Mouse (Mus musculus) CH12.LX (cell line): ENCODE measurements around the gene Zdhhc8. TPM values are rescaled to one million over a fixed set of nuclear protein-coding genes. Genes with fewer than 3 reads are reported as not detected.

Source experiments
- DNase-seq: peaks from one replicate; pipeline ENCODE4 v3.0.0-alpha.2; 2013; ENCODE audit errors: extremely low read depth
- H3K27ac ChIP-seq: 2 replicates; pipeline ENCODE4 v1.5.1; 2012; ENCODE audit warnings: low read depth, mild to moderate bottlenecking, control low read depth, moderate library complexity; ENCODE audit not compliant: insufficient read depth
- H3K27me3 ChIP-seq: replicated peaks from 2 replicates; pipeline ENCODE3; 2012; ENCODE audit warnings: inconsistent platforms
- H3K36me3 ChIP-seq, 2 experiments: replicated peaks in 1 of 2; 2 replicates each; pipeline versions ENCODE3 to v1.6.1; 2012; ENCODE audit warnings: inconsistent platforms in 1 of 2, low read length in 1 of 2, mild to moderate bottlenecking in 1 of 2, mixed read lengths in 1 of 2, moderate library complexity in 1 of 2; ENCODE audit not compliant: control insufficient read depth in 1 of 2, insufficient read depth in 1 of 2
- H3K4me1 ChIP-seq, 2 experiments: 2 replicates each; pipeline ENCODE4 v1.6.1; 2012; ENCODE audit warnings: inconsistent platforms in 1 of 2, moderate library complexity in 1 of 2; ENCODE audit not compliant: insufficient read depth in 2 of 2, control insufficient read depth in 1 of 2
- H3K4me2 ChIP-seq: 2 replicates; pipeline ENCODE4 v1.6.1; 2012; ENCODE audit warnings: low read depth, mild to moderate bottlenecking, control low read depth; ENCODE audit not compliant: poor library complexity, insufficient read depth, severe bottlenecking
- H3K4me3 ChIP-seq, 3 experiments: fragments of 150-350 bp in 1 of 3; sonication (generic) in 1 of 3; replicated peaks in 1 of 3; 2 replicates each; pipeline versions ENCODE3 to v1.5.1; 2011 to 2012; ENCODE audit warnings: low read depth in 2 of 3, low read length in 2 of 3, mild to moderate bottlenecking in 2 of 3, moderate library complexity in 2 of 3, control low read depth in 1 of 3, improper control_type of control experiment in 1 of 3, inconsistent platforms in 1 of 3, mixed read lengths in 1 of 3; ENCODE audit not compliant: poor library complexity in 1 of 3
- H3K79me2 ChIP-seq: replicated peaks from 2 replicates; pipeline ENCODE4 v1.6.1; 2012; ENCODE audit warnings: mild to moderate bottlenecking, moderate library complexity; ENCODE audit not compliant: control insufficient read depth, poor library complexity, insufficient read depth, severe bottlenecking; ENCODE audit errors: extremely low read depth
- H3K9ac ChIP-seq: 2 replicates; pipeline ENCODE4 v1.6.1; 2012; ENCODE audit warnings: low read depth, mild to moderate bottlenecking, control low read depth, moderate library complexity; ENCODE audit not compliant: insufficient read depth
- H3K9me3 ChIP-seq: replicated peaks from 2 replicates; pipeline ENCODE3; 2012; ENCODE audit warnings: low read length, inconsistent platforms, mixed read lengths
- BHLHE40 ChIP-seq: IDR thresholded peaks from 2 replicates; pipeline ENCODE4 v1.6.1; 2011; ENCODE audit warnings: mild to moderate bottlenecking, low read depth, low read length, improper control_type of control experiment
- CHD1 ChIP-seq: IDR thresholded peaks from 2 replicates; pipeline ENCODE4 v1.6.1; 2012; ENCODE audit warnings: low read depth, low read length, improper control_type of control experiment, inconsistent platforms
- CHD2 ChIP-seq: IDR thresholded peaks from 2 replicates; pipeline ENCODE4 v1.6.1; 2011; ENCODE audit warnings: low read length, improper control_type of control experiment
- CTCF ChIP-seq, 2 experiments: IDR thresholded peaks in 1 of 2; conservative IDR thresholded peaks in 1 of 2; 2 replicates each; pipeline ENCODE4 v1.5.1; 2011 to 2012; ENCODE audit warnings: low read depth in 2 of 2, low read length in 2 of 2, improper control_type of control experiment in 1 of 2, inconsistent platforms in 1 of 2, mild to moderate bottlenecking in 1 of 2, moderate library complexity in 1 of 2
- E2F4 ChIP-seq: IDR thresholded peaks from 2 replicates; pipeline ENCODE4 v1.6.1; 2011; ENCODE audit warnings: low read depth, low read length, improper control_type of control experiment; ENCODE audit not compliant: insufficient replicate concordance
- ELF1 ChIP-seq: IDR thresholded peaks from 2 replicates; pipeline ENCODE4 v1.6.1; 2014; ENCODE audit warnings: low read depth, mild to moderate bottlenecking, inconsistent platforms, low read length, improper control_type of control experiment
- ETS1 ChIP-seq: conservative IDR thresholded peaks from 2 replicates; pipeline ENCODE4 v1.6.1; 2012; ENCODE audit warnings: low read depth, mild to moderate bottlenecking, inconsistent platforms, low read length, improper control_type of control experiment, moderate library complexity
- GABPA ChIP-seq: IDR thresholded peaks from 2 replicates; pipeline ENCODE4 v1.6.1; 2012; ENCODE audit warnings: low read depth, low read length, improper control_type of control experiment, inconsistent platforms; ENCODE audit not compliant: insufficient replicate concordance
- JUND ChIP-seq: conservative IDR thresholded peaks from 2 replicates; pipeline ENCODE4 v1.6.1; 2011; ENCODE audit warnings: low read depth, low read length, improper control_type of control experiment
- MAX ChIP-seq: IDR thresholded peaks from 2 replicates; pipeline ENCODE4 v1.6.1; 2011; ENCODE audit warnings: low read length, improper control_type of control experiment
- MAZ ChIP-seq: IDR thresholded peaks from 2 replicates; pipeline ENCODE4 v1.6.1; 2012; ENCODE audit warnings: low read depth, mild to moderate bottlenecking, inconsistent platforms, low read length, improper control_type of control experiment, moderate library complexity
- MEF2A ChIP-seq: IDR thresholded peaks from 2 replicates; pipeline ENCODE4 v1.6.1; 2014; ENCODE audit warnings: low read depth, mild to moderate bottlenecking, inconsistent platforms, low read length, improper control_type of control experiment, borderline replicate concordance
- MXI1 ChIP-seq: IDR thresholded peaks from 2 replicates; pipeline ENCODE4 v1.6.1; 2011; ENCODE audit warnings: mild to moderate bottlenecking, low read depth, low read length, improper control_type of control experiment
- MYC ChIP-seq: IDR thresholded peaks from 2 replicates; pipeline ENCODE4 v1.6.1; 2011; ENCODE audit warnings: low read depth, mild to moderate bottlenecking, improper control_type of control experiment, low read length
- NELFE ChIP-seq: IDR thresholded peaks from 2 replicates; pipeline ENCODE4 v1.6.1; 2011; ENCODE audit warnings: low read depth, low read length, improper control_type of control experiment
- POLR2A ChIP-seq: IDR thresholded peaks from 2 replicates; pipeline ENCODE4 v1.6.1; 2011; ENCODE audit warnings: low read depth, mild to moderate bottlenecking, improper control_type of control experiment, low read length
- RAD21 ChIP-seq: IDR thresholded peaks from 2 replicates; pipeline ENCODE4 v1.6.1; 2011; ENCODE audit warnings: low read depth, mild to moderate bottlenecking, low read length, improper control_type of control experiment, moderate library complexity
- SMC3 ChIP-seq: IDR thresholded peaks from 2 replicates; pipeline ENCODE4 v1.6.1; 2011; ENCODE audit warnings: low read depth, low read length, improper control_type of control experiment
- TBP ChIP-seq: conservative IDR thresholded peaks from 2 replicates; pipeline ENCODE4 v1.6.1; 2011; ENCODE audit warnings: low read depth, low read length, improper control_type of control experiment
- TCF12 ChIP-seq: IDR thresholded peaks from 2 replicates; pipeline ENCODE4 v1.6.1; 2014; ENCODE audit warnings: low read depth, mild to moderate bottlenecking, inconsistent platforms, low read length, improper control_type of control experiment
- UBTF ChIP-seq: IDR thresholded peaks from 2 replicates; pipeline ENCODE4 v1.6.1; 2012; ENCODE audit warnings: low read depth, mild to moderate bottlenecking, inconsistent platforms, low read length, improper control_type of control experiment, moderate library complexity
- USF2 ChIP-seq: conservative IDR thresholded peaks from 2 replicates; pipeline ENCODE4 v1.6.1; 2011; ENCODE audit warnings: low read depth, low read length, improper control_type of control experiment
- ZKSCAN1 ChIP-seq: IDR thresholded peaks from 2 replicates; pipeline ENCODE4 v1.6.1; 2012; ENCODE audit warnings: low read depth, inconsistent platforms, low read length, improper control_type of control experiment, borderline replicate concordance
- ZMIZ1 ChIP-seq: IDR thresholded peaks from 2 replicates; pipeline ENCODE4 v1.6.1; 2012; ENCODE audit warnings: low read depth, mild to moderate bottlenecking, inconsistent platforms, low read length, improper control_type of control experiment
- dilution Hi-C: fragments of 300-500 bp; cut with MboI; formaldehyde crosslinking; loops from 2 replicates; pipeline ENCODE4 v1.14.3; 2020; ENCODE audit warnings: low sequenced_read_pairs; ENCODE audit not compliant: extremely low pct_unique_long_range_greater_than_20kb, extremely low pct_ligation_motif_present
- in situ Hi-C: fragments of 300-500 bp; cut with MboI; formaldehyde crosslinking; loops from 3 replicates; pipeline ENCODE4 v1.14.3; 2019; ENCODE audit warnings: low sequenced_read_pairs, low pct_ligation_motif_present, low pct_unique_long_range_greater_than_20kb, mixed read lengths
- polyA plus RNA-seq: library from polyadenylated mRNA; unstranded; fragments of >175 nt; gene quantifications from 2 replicates; pipeline ENCODE4 v1.2.1, GENCODE M21; 2012; ENCODE audit warnings: low read depth; ENCODE audit not compliant: insufficient read length
- total RNA-seq, 2 experiments: library from RNA; depleted of rRNA; stranded (reverse); fragments of 300-350 nt in 1 of 2; fragments of >200 nt in 1 of 2; gene quantifications; 2 replicates each; pipeline ENCODE4 v1.2.3; 2012 to 2014

The Zdhhc8 gene
- total and polyA plus RNA-seq, 3 experiments: 3.2 to 15.2 (median 10.3) TPM

DNA sequence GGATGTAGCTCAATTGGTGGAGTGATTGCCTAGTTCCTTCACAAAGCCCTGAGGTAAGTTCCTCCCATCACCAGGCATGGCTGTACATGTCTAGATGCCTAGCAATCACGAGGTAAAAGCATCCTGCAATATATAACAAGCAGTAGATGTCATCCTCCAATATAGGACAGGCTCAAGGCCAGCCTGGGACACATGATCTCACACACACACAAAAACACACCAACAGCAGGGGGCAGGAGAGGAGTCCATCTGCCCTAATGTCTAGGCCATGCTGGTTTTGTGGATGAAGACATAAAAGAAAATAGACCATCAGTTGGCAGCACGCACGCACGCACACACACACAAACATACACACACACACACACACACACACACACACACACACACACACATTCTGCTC, 58.2 kb downstream of the Zdhhc8 start:
- TF ChIP-seq CHD1 (no peak), ZMIZ1 (no peak), MYC (no peak), JUND (no peak), TCF12 (no peak), BHLHE40 (no peak), MAX (no peak), MXI1 (no peak), SMC3 (peak; percentile 62), GABPA (no peak), E2F4 (no peak), MAZ (no peak), ZKSCAN1 (no peak), POLR2A (no peak), UBTF (no peak), CTCF (conservative IDR thresholded peaks at IDR 0.05 in 1 of 2, IDR thresholded peaks at IDR 0.05 in 1 of 2; ENCODE audit: low read depth in 2 of 2, low read length in 2 of 2) (peak in 1 of 2 experiments; percentile 63; a peak in 2 of 4 replicates), USF2 (no peak), MEF2A (no peak), ELF1 (no peak), RAD21 (peak; percentile 41), TBP (no peak), ETS1 (no peak)
- TF ChIP-seq, all 38 proteins: peak for 3
- DNase-seq: peak; percentile 25
- Histone ChIP-seq H3K9me3 (no peaks in the 10 kb centered on the region), H3K27ac (no peak overlapping the region), H3K4me3 (no peak overlapping the region), H3K9ac (no peak overlapping the region), H3K4me2 (no peak overlapping the region), H3K4me1 (no peaks in the 10 kb centered on the region), H3K36me3 (no peaks in the 10 kb centered on the region), H3K79me2 (no peaks in the 10 kb centered on the region), H3K27me3 (peaks cover 95% of the 10 kb centered on the region)
- in situ Hi-C loops (loop anchor here (5.0 kb wide), 1 partner anchor 36 kb away; no protein-coding TSS in a partner anchor), dilution Hi-C loops (no loop called here)

DNA sequence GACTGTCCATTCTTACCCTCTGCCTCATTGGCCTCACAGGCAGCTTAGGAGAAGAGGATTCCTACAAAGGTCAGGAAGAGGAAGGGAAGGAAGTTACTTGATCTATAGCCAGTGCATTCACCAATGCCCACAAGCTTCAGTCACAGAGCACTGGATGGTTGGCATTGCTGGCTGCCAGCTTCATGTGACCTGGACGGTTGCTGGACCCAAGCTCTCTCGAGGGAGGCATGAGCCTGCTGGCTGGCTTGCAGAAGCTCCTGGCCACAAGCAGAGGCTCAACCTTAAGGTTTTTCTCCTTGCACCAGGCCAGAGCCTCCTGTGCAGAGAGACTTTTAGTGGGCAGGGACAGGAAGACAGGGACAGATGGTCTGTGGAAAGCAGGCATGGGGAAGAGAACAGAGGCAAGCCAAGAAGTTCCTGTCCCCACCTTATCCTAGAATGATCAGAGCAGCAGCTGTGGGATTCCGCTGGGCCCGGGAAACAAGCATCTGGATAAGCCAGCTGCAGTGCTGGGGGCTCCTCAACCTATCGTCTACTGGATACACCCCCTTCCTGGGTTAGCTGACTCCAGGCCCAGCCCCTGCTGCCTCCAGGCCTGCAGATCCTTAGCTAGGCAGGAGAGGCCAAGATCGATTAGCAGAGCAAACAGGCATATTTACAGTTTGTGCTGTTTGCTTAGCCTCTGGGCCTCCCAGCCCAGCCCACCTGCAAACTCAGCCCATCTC, 59.0 kb downstream of the Zdhhc8 start:
- Histone ChIP-seq H3K79me2 (no peaks in the 10 kb centered on the region), H3K36me3 (no peaks in the 10 kb centered on the region), H3K9me3 (no peaks in the 10 kb centered on the region), H3K4me3 (no peak overlapping the region), H3K9ac (no peak overlapping the region), H3K27ac (no peak overlapping the region), H3K4me1 (no peaks in the 10 kb centered on the region), H3K4me2 (no peak overlapping the region), H3K27me3 (peaks cover 95% of the 10 kb centered on the region)
- dilution Hi-C loops (no loop called here), in situ Hi-C loops (loop anchor here (5.0 kb wide), 1 partner anchor 36 kb away; no protein-coding TSS in a partner anchor)
- TF ChIP-seq NELFE: no peak
- no peak for TF ChIP-seq CHD2
- no peak for TF ChIP-seq JUND
- no peak for TF ChIP-seq ELF1
- TF ChIP-seq MAZ: no peak
- TF ChIP-seq MAX: no peak
- no peak for DNase-seq
